Comparison of ENCODE assay signal across 19 mouse cellular contexts in the genomic region with DNA sequence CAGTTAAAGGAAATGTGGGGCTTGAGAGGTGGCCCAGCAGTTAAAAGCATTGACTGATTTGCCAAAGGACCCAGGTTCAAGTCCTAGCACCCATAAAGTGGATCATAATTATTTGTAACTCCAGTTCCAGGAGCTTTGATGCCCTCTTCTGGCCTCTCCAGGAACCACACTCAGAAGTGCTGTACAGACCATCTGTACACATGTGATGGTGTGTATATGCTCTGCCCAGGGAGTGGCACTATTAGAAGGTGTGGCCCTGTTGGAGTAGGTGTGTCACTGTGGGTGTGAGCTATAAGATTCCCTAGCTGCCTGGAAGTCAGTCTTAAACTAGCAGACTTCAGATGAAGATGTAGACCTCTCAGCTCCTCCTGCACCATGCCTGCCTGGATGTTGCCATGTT. TPM values are rescaled to one million over a fixed set of nuclear protein-coding genes. Genes with fewer than 3 reads are reported as not detected.
DNase-seq lines count a peak whose midpoint lies in the region; ATAC-seq and TF ChIP-seq lines count a peak whose summit lies in the region.
"Had no signal": no experiment of that assay in that cellular context is flagged by ENCODE, and none has a peak within 500 bp of the region (broad histone marks: within the 10 kb centered on the region; RNA-seq: fewer than 3 reads in every experiment).

No protein-coding gene starts in this region.

- H3K27me3 ChIP-seq in MEL (ENCODE audit: control insufficient read depth in 1 of 2, insufficient read depth in 2 of 2, low read length in 2 of 2) = no peaks in the 10 kb centered on the region
- H3K27me3 ChIP-seq in stomach, postnatal 0 days (ENCODE audit: control insufficient read depth, insufficient read depth, low read length) = no peaks in the 10 kb centered on the region
- H3K27me3 ChIP-seq: embryonic facial prominence, embryonic 12.5 days; forebrain, embryonic 15.5 days; hindbrain, embryonic 13.5 days; limb, embryonic 13.5 days; midbrain, embryonic 13.5 days had no signal

- no peak for TF ChIP-seq EP300 in MEL (IDR thresholded peaks at IDR 0.05; ENCODE audit: low read depth in 1 of 2, low read length in 2 of 2)
- TF ChIP-seq EP300 in stomach, postnatal 0 days (optimal IDR thresholded peaks at IDR 0.05) = no peak

- ATAC-seq in erythroid progenitor cell, adult 5-6 weeks (replicated peaks; ENCODE audit: low FRiP score, poor library complexity, severe bottlenecking) = peak; percentile 70
- peak; percentile 76 for ATAC-seq in stomach, postnatal 0 days (ENCODE audit: low FRiP score, low TSS enrichment)
- ATAC-seq: forebrain, embryonic 15.5 days; inflammation-experienced regulatory T-cells, adult 6 months; midbrain, embryonic 13.5 days had no signal

- no peak overlapping the region for H3K4me2 ChIP-seq in stomach, postnatal 0 days (replicated peaks; ENCODE audit: low read depth)
- H3K4me2 ChIP-seq: embryonic facial prominence, embryonic 12.5 days; forebrain, embryonic 15.5 days; heart, embryonic 11.5 days; hindbrain, embryonic 13.5 days; limb, embryonic 13.5 days; midbrain, embryonic 13.5 days had no signal

- no peak for DNase-seq in layer of hippocampus, adult 2 months (ENCODE audit: low spot score in 2 of 2)
- DNase-seq in layer of hippocampus, adult 8-10 months (ENCODE audit: low spot score in 2 of 2) = no peak
- no peak for DNase-seq in MEL (ENCODE audit: low read depth, low spot score)
- DNase-seq in stomach, postnatal 0 days (ENCODE audit: low spot score) = peak; percentile 33
- no peak for DNase-seq in adrenal gland, adult 8-10 months
- no peak for DNase-seq in thymus, postnatal 0 days (ENCODE audit: low spot score)
- DNase-seq: adrenal gland, postnatal 10 days; cerebellum, adult 9-11 months; heart, postnatal 14 days; kidney, adult 9 months had no signal

- peak; percentile 38 for TF ChIP-seq CTCF in layer of hippocampus, adult 2 months (conservative IDR thresholded peaks at IDR 0.05)
- 0 out of 6 replicates have a peak, but pooled peaks of 2 of the 3 experiments have one; percentile 0 to 5 for TF ChIP-seq CTCF in MEL (IDR thresholded peaks at IDR 0.05 in 2 of 3, conservative IDR thresholded peaks at IDR 0.05 in 1 of 3; ENCODE audit: control insufficient read depth in 1 of 3, insufficient read depth in 1 of 3, low read depth in 2 of 3, low read length in 3 of 3, poor library complexity in 1 of 3, severe bottlenecking in 1 of 3)
- TF ChIP-seq CTCF in stomach, postnatal 0 days (IDR thresholded peaks at IDR 0.05; ENCODE audit: low read depth) = peak; percentile 40

- H3K9ac ChIP-seq in MEL (ENCODE audit: control insufficient read depth, low read depth, low read length, poor library complexity, severe bottlenecking) = no peak overlapping the region
- no peak overlapping the region for H3K9ac ChIP-seq in stomach, postnatal 0 days (ENCODE audit: low read length)
- H3K9ac ChIP-seq: embryonic facial prominence, embryonic 12.5 days; forebrain, embryonic 15.5 days; hindbrain, embryonic 13.5 days; limb, embryonic 13.5 days; midbrain, embryonic 13.5 days had no signal

- H3K4me3 ChIP-seq in layer of hippocampus, adult 2 months = no peak overlapping the region
- no peak overlapping the region for H3K4me3 ChIP-seq in MEL (ENCODE audit: control insufficient read depth in 1 of 2, insufficient read depth in 1 of 2, low read depth in 2 of 2, low read length in 2 of 2)
- H3K4me3 ChIP-seq in stomach, postnatal 0 days (ENCODE audit: low read depth, low read length) = no peak overlapping the region
- H3K4me3 ChIP-seq: embryonic facial prominence, embryonic 12.5 days; forebrain, embryonic 15.5 days; hindbrain, embryonic 13.5 days; limb, embryonic 13.5 days; midbrain, embryonic 13.5 days had no signal

- H3K9me3 ChIP-seq in MEL (replicated peaks; ENCODE audit: insufficient read depth, low read length) = no peaks in the 10 kb centered on the region
- H3K9me3 ChIP-seq in stomach, postnatal 0 days (ENCODE audit: control insufficient read depth, low read length) = no peaks in the 10 kb centered on the region
- H3K9me3 ChIP-seq: forebrain, embryonic 15.5 days; G1E; hindbrain, embryonic 13.5 days; limb, embryonic 13.5 days; midbrain, embryonic 13.5 days had no signal

- H3K79me2 ChIP-seq in MEL (ENCODE audit: control insufficient read depth, insufficient read depth, low read length, poor library complexity) = no peaks in the 10 kb centered on the region

- TF ChIP-seq RAD21 in MEL (IDR thresholded peaks at IDR 0.05; ENCODE audit: low read depth, low read length) = no peak; the same call in 1 of the 2 replicates

- H3K4me1 ChIP-seq in MEL (ENCODE audit: control insufficient read depth in 1 of 2, insufficient read depth in 2 of 2, low read length in 2 of 2) = no peaks in the 10 kb centered on the region
- H3K4me1 ChIP-seq in stomach, postnatal 0 days (replicated peaks; ENCODE audit: control insufficient read depth, insufficient read depth) = no peaks in the 10 kb centered on the region
- H3K4me1 ChIP-seq: embryonic facial prominence, embryonic 12.5 days; forebrain, embryonic 15.5 days; limb, embryonic 13.5 days; midbrain, embryonic 13.5 days had no signal

- no peak overlapping the region for H3K27ac ChIP-seq in layer of hippocampus, adult 2 months
- H3K27ac ChIP-seq in MEL (ENCODE audit: control insufficient read depth, low read depth, low read length) = no peak overlapping the region
- no peak overlapping the region for H3K27ac ChIP-seq in stomach, postnatal 0 days (replicated peaks)
- H3K27ac ChIP-seq: embryonic facial prominence, embryonic 12.5 days; forebrain, embryonic 15.5 days; hindbrain, embryonic 13.5 days; limb, embryonic 13.5 days; midbrain, embryonic 13.5 days had no signal

- no peak for TF ChIP-seq POLR2A in MEL (IDR thresholded peaks at IDR 0.05; ENCODE audit: control insufficient read depth in 1 of 2, insufficient read depth in 1 of 2, low read depth in 1 of 2, low read length in 2 of 2, poor library complexity in 1 of 2)

- no peaks in the 10 kb centered on the region for H3K36me3 ChIP-seq in MEL (ENCODE audit: control insufficient read depth in 1 of 2, insufficient read depth in 2 of 2, low read length in 2 of 2)
- H3K36me3 ChIP-seq in stomach, postnatal 0 days (ENCODE audit: control insufficient read depth, insufficient read depth, low read length) = no peaks in the 10 kb centered on the region
- H3K36me3 ChIP-seq: embryonic facial prominence, embryonic 12.5 days; forebrain, embryonic 15.5 days; G1E; hindbrain, embryonic 13.5 days; limb, embryonic 13.5 days; midbrain, embryonic 13.5 days had no signal

TF ChIP-seq in MEL, 35 proteins besides CTCF, POLR2A, EP300 and RAD21:
- no peak for TF ChIP-seq GATA1 (IDR thresholded peaks at IDR 0.05; ENCODE audit: low read depth, low read length)
- TF ChIP-seq SMC3 (IDR thresholded peaks at IDR 0.05; ENCODE audit: low read depth, low read length) = 0 out of 2 replicates have a peak, but pooled peaks have one; percentile 8

RNA-seq across cellular contexts. Expression of a gene that starts 34.7 kb away (rescaled TPM):
- under 1 TPM; 0.79 to 0.81 TPM for total RNA-seq in layer of hippocampus, adult 2 months (2021)
- total RNA-seq in layer of hippocampus, adult 8-10 months (2022) = 1 to 10 TPM in 2 of 4 experiments, under 1 TPM in 2; 0.86 to 2.8 (median 1.0) TPM
- total RNA-seq in MEL (2012; rRNA removed) = not detected in 2 replicates
- polyA plus RNA-seq in MEL (2012; ENCODE audit: insufficient read depth in 1 of 2, insufficient read length in 2 of 2, low read depth in 1 of 2, low replicate concordance in 2 of 2, missing spikeins in 1 of 2) = not detected
- total RNA-seq in erythroid progenitor cell, adult 5-6 weeks (2015; ENCODE audit: low replicate concordance) = not detected in 2 replicates
- total RNA-seq in erythroid progenitor cell, adult 5-6 weeks (2017; ENCODE audit: low replicate concordance) = 1.5 TPM in 1 of 2 replicates, not detected in the other
- 2.5 and 2.6 TPM in 2 replicates for polyA plus RNA-seq in stomach, postnatal 0 days (2015; fragmentation: Nextera tagmentation; extraction: Ambion mirVana)
- 1 to 10 TPM in 3 of 4 experiments, under 1 TPM in 1; 0.54 to 1.3 (median 1.2) TPM for total RNA-seq in adrenal gland, adult 8-10 months (2022)
- polyA plus RNA-seq in thymus, postnatal 0 days (2015; fragmentation: Nextera tagmentation; extraction: Ambion mirVana) = 0.99 and 1.0 TPM in 2 replicates
- polyA plus RNA-seq: G1E; inflammation-experienced regulatory T-cells, adult 6 months had no signal
